Mouse (Mus musculus): ENCODE data around the gene Limk2. TPM values are rescaled to one million over a fixed set of nuclear protein-coding genes. Genes with fewer than 3 reads are reported as not detected.

Limk2 gene
- polyA plus RNA-seq, 1 experiment from 2014 or later = 45.5 TPM

DNA sequence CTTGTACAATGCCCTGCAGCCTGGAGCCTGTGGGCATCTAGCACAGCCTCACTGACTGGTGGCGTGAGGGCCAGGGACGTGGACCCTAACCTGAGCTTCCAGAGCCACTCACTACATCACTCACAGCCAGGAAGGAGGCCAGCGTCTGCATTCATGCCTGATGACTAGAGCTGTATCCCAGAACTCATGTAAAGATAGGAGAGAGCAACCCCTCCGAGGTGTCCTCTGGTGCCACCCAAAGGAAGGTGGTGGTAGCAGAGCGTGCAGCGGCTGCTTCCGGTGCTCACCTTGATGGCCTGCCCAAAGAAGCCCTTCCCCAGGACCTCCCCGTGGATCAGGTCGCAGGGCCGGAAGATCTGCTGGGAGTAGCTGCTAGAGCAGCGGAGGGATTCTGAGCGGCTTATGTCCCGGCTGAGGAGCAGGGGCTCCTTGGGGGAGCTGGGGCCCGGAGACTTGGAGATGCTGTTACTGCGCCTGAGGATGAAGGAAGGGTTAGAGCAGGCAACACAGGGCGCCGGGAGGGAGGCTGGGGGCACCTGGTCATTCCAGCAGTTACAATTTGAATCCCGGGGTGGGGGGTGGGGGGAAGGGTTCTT lies 55.9 kb downstream of the Limk2 start:
- DNase-seq (ENCODE audit: low spot score) (no peak), ATAC-seq (ENCODE audit: insufficient number of reproducible peaks, low FRiP score, low TSS enrichment, low read depth) (no peak)
- Histone ChIP-seq H3K27me3 (ENCODE audit: control insufficient read depth, insufficient read depth, low read length) (no peaks in the 10 kb centered on the region), H3K27ac (replicated peaks; ENCODE audit: low read depth, low read length) (no peak overlapping the region), H3K36me3 (ENCODE audit: control insufficient read depth, insufficient read depth, low read length) (peaks cover 19% of the 10 kb centered on the region), H3K4me3 (ENCODE audit: low read depth, low read length) (no peak overlapping the region), H3K9ac (ENCODE audit: low read length) (no peak overlapping the region), H3K4me2 (ENCODE audit: low read depth, severe bottlenecking) (no peak overlapping the region), H3K4me1 (ENCODE audit: control insufficient read depth, insufficient read depth, low read length) (peaks cover 9% of the 10 kb centered on the region), H3K9me3 (ENCODE audit: control insufficient read depth, low read length) (no peaks in the 10 kb centered on the region)
- 53% methylated on average over 18 of the region's 18 CpGs for WGBS

DNA sequence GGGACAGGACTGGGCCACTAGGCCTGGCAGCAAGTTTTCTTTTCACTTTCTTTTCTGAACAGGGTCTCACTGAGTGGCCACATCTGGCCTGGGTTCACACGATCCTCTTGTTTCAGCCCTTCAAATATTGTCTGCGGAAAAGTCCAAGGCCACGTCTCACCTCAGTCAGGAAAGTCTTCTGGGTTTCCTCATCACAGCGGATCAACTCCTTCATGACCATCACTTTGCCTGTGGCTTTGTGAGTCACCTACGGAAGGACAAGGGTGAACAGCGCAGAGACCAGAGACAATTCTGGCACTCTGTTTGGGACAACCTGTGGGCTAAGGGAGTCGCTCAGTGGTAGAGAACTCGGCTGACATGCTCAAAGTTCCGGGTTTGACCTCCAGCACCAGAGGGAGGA lies 56.9 kb downstream of the Limk2 start:
- H3K4me2 ChIP-seq (ENCODE audit: low read depth, severe bottlenecking) = no peak overlapping the region
- H3K36me3 ChIP-seq (ENCODE audit: control insufficient read depth, insufficient read depth, low read length) = peaks cover 19% of the 10 kb centered on the region
- H3K9me3 ChIP-seq (ENCODE audit: control insufficient read depth, low read length) = no peaks in the 10 kb centered on the region
- ATAC-seq (ENCODE audit: insufficient number of reproducible peaks, low FRiP score, low TSS enrichment, low read depth) (no peak), DNase-seq (ENCODE audit: low spot score) (no peak)
- H3K27me3 ChIP-seq (ENCODE audit: control insufficient read depth, insufficient read depth, low read length) = no peaks in the 10 kb centered on the region
- 91% methylated on average over 9 of the region's 9 CpGs for WGBS
- peaks cover 9% of the 10 kb centered on the region for H3K4me1 ChIP-seq (ENCODE audit: control insufficient read depth, insufficient read depth, low read length)
- no peak overlapping the region for H3K27ac ChIP-seq (replicated peaks; ENCODE audit: low read depth, low read length)
- no peak overlapping the region for H3K9ac ChIP-seq (ENCODE audit: low read length)
- H3K4me3 ChIP-seq (ENCODE audit: low read depth, low read length) = no peak overlapping the region

DNA sequence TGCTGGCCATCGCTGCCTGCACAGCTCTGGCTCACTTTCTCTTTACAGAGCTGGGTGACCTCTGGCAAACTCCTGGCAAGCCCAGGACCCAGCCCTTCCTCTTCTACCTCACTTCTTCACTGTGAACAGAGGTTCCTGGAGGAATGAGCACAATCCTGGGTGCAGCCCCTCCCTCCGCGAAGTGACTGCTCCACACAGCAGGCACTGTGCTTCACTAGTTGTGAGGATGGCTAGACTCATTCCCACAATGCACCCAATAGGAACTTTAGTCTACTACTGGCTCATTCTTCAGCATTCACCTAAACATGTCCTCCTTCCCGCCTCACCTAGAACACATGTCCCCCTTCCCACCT lies 59.7 kb downstream of the Limk2 start:
- WGBS = 86% methylated on average over 4 of the region's 4 CpGs
- Histone ChIP-seq H3K9ac (ENCODE audit: low read length) (no peak overlapping the region), H3K36me3 (ENCODE audit: control insufficient read depth, insufficient read depth, low read length) (peaks cover 15% of the 10 kb centered on the region; the same call in 1 of the 2 replicates), H3K27me3 (ENCODE audit: control insufficient read depth, insufficient read depth, low read length) (no peaks in the 10 kb centered on the region), H3K4me3 (ENCODE audit: low read depth, low read length) (no peak overlapping the region), H3K4me1 (ENCODE audit: control insufficient read depth, insufficient read depth, low read length) (peaks cover 9% of the 10 kb centered on the region), H3K9me3 (ENCODE audit: control insufficient read depth, low read length) (no peaks in the 10 kb centered on the region), H3K27ac (replicated peaks; ENCODE audit: low read depth, low read length) (no peak overlapping the region), H3K4me2 (ENCODE audit: low read depth, severe bottlenecking) (no peak overlapping the region)
- ATAC-seq (ENCODE audit: insufficient number of reproducible peaks, low FRiP score, low TSS enrichment, low read depth) (no peak), DNase-seq (ENCODE audit: low spot score) (no peak)

- 31% methylated on average over 6 of the region's 6 CpGs for WGBS
- peak; percentile 67 for DNase-seq (ENCODE audit: low spot score)
Measured at GRCm38 (mm10) chr11:3348576-3349342, 60.2 kb downstream of the Limk2 start.

DNA sequence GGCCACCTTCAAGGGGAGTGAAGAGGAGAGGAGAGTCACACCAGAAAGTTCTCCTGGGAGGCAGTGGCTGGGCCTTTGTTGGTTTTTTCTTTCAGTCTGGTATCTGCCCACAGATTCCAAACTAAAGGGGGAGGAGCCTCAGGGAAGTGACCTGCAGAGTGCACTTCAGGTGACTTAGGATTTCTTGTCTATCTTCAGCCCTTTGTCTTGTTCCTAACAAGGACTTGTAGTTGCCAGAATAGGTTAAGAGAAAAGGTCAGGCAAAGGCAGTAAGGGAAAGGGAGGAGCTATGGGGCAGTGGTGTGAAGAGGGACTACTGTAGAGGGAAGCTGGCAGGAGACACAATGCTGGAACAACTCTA lies 61.2 kb downstream of the Limk2 start:
- H3K4me1 ChIP-seq (ENCODE audit: control insufficient read depth, insufficient read depth, low read length) = peaks cover 9% of the 10 kb centered on the region
- ATAC-seq (ENCODE audit: insufficient number of reproducible peaks, low FRiP score, low TSS enrichment, low read depth) = 0 out of 2 replicates have a peak, but pooled peaks have one; percentile 6
- H3K9me3 ChIP-seq (ENCODE audit: control insufficient read depth, low read length) = no peaks in the 10 kb centered on the region
- no peak overlapping the region for H3K4me2 ChIP-seq (ENCODE audit: low read depth, severe bottlenecking)
- no peak overlapping the region for H3K4me3 ChIP-seq (ENCODE audit: low read depth, low read length)
- peaks cover 18% of the 10 kb centered on the region; the same call in 1 of the 2 replicates for H3K36me3 ChIP-seq (ENCODE audit: control insufficient read depth, insufficient read depth, low read length)
- H3K27me3 ChIP-seq (ENCODE audit: control insufficient read depth, insufficient read depth, low read length) = no peaks in the 10 kb centered on the region
- DNase-seq (ENCODE audit: low spot score) = no peak
- H3K27ac ChIP-seq (replicated peaks; ENCODE audit: low read depth, low read length) = no peak overlapping the region; the same call in 1 of the 2 replicates
- no peak overlapping the region for H3K9ac ChIP-seq (ENCODE audit: low read length)

More at GRCm38 (mm10) chr11:3348576-3349342, 60.2 kb downstream of the Limk2 start:
- H3K4me3 ChIP-seq (ENCODE audit: low read depth, low read length) = no peak overlapping the region
- H3K9ac ChIP-seq (ENCODE audit: low read length) = peak overlapping the region; percentile 12; the same call in 1 of the 2 replicates
- no peak overlapping the region for H3K27ac ChIP-seq (replicated peaks; ENCODE audit: low read depth, low read length)
- peaks cover 9% of the 10 kb centered on the region for H3K4me1 ChIP-seq (ENCODE audit: control insufficient read depth, insufficient read depth, low read length)
- H3K27me3 ChIP-seq (ENCODE audit: control insufficient read depth, insufficient read depth, low read length) = no peaks in the 10 kb centered on the region
- no peak for ATAC-seq (ENCODE audit: insufficient number of reproducible peaks, low FRiP score, low TSS enrichment, low read depth)
- H3K4me2 ChIP-seq (ENCODE audit: low read depth, severe bottlenecking) = no peak overlapping the region
- H3K9me3 ChIP-seq (ENCODE audit: control insufficient read depth, low read length) = no peaks in the 10 kb centered on the region
- H3K36me3 ChIP-seq (ENCODE audit: control insufficient read depth, insufficient read depth, low read length) = peaks cover 18% of the 10 kb centered on the region; the same call in 1 of the 2 replicates

GRCm38 (mm10) chr11:3347091-3347834 lies 61.7 kb downstream of the Limk2 start:
- peak; percentile 93 for DNase-seq (ENCODE audit: low spot score)
- ATAC-seq (ENCODE audit: insufficient number of reproducible peaks, low FRiP score, low TSS enrichment, low read depth) = 0 out of 2 replicates have a peak, but pooled peaks have one; percentile 44
- Histone ChIP-seq H3K9ac (ENCODE audit: low read length) (no peak overlapping the region), H3K4me1 (ENCODE audit: control insufficient read depth, insufficient read depth, low read length) (peaks cover 9% of the 10 kb centered on the region), H3K9me3 (ENCODE audit: control insufficient read depth, low read length) (no peaks in the 10 kb centered on the region), H3K4me3 (ENCODE audit: low read depth, low read length) (no peak overlapping the region), H3K4me2 (ENCODE audit: low read depth, severe bottlenecking) (no peak overlapping the region), H3K36me3 (ENCODE audit: control insufficient read depth, insufficient read depth, low read length) (peaks cover 18% of the 10 kb centered on the region; the same call in 1 of the 2 replicates), H3K27me3 (ENCODE audit: control insufficient read depth, insufficient read depth, low read length) (no peaks in the 10 kb centered on the region), H3K27ac (replicated peaks; ENCODE audit: low read depth, low read length) (no peak overlapping the region)
- WGBS = 57% methylated on average over 12 of the region's 12 CpGs

- Histone ChIP-seq H3K9me3 (ENCODE audit: control insufficient read depth, low read length) (no peaks in the 10 kb centered on the region), H3K27me3 (ENCODE audit: control insufficient read depth, insufficient read depth, low read length) (no peaks in the 10 kb centered on the region), H3K4me2 (ENCODE audit: low read depth, severe bottlenecking) (no peak overlapping the region), H3K36me3 (ENCODE audit: control insufficient read depth, insufficient read depth, low read length) (peaks cover 15% of the 10 kb centered on the region; the same call in 1 of the 2 replicates), H3K4me3 (ENCODE audit: low read depth, low read length) (no peak overlapping the region), H3K9ac (ENCODE audit: low read length) (no peak overlapping the region), H3K27ac (replicated peaks; ENCODE audit: low read depth, low read length) (no peak overlapping the region), H3K4me1 (ENCODE audit: control insufficient read depth, insufficient read depth, low read length) (peaks cover 9% of the 10 kb centered on the region)
- no peak for DNase-seq (ENCODE audit: low spot score)
- no peak for ATAC-seq (ENCODE audit: insufficient number of reproducible peaks, low FRiP score, low TSS enrichment, low read depth)
- 91% methylated on average over 7 of the region's 7 CpGs for WGBS
Measured at GRCm38 (mm10) chr11:3346351-3346750, 62.6 kb downstream of the Limk2 start.

DNA sequence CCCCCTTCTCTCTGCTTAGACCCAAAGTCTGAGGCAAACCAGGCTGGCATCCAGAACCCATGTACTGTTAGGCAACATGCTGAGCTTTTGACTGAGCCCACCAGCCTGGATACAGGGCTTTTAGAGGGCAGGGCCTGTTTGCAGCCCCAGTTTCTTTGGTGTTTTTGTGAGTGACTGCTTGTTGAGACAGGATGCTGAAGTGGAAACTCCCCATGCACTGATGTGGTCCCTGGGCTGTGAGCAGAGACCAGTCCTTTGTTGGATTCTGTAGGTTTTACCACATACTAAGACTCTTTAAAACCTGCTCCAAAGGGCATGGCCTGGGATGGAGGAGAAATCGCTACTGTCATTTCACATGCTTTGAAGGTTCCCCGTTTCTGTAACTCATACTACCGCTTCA lies 64.1 kb downstream of the Limk2 start:
- Histone ChIP-seq H3K27ac (replicated peaks; ENCODE audit: low read depth, low read length) (no peak overlapping the region), H3K36me3 (ENCODE audit: control insufficient read depth, insufficient read depth, low read length) (peaks cover 7% of the 10 kb centered on the region; the same call in 1 of the 2 replicates), H3K4me2 (ENCODE audit: low read depth, severe bottlenecking) (no peak overlapping the region), H3K4me1 (ENCODE audit: control insufficient read depth, insufficient read depth, low read length) (peaks cover 9% of the 10 kb centered on the region), H3K9ac (ENCODE audit: low read length) (no peak overlapping the region), H3K9me3 (ENCODE audit: control insufficient read depth, low read length) (no peaks in the 10 kb centered on the region), H3K27me3 (ENCODE audit: control insufficient read depth, insufficient read depth, low read length) (no peaks in the 10 kb centered on the region), H3K4me3 (ENCODE audit: low read depth, low read length) (no peak overlapping the region)
- DNase-seq (ENCODE audit: low spot score) (no peak), ATAC-seq (ENCODE audit: insufficient number of reproducible peaks, low FRiP score, low TSS enrichment, low read depth) (no peak)
- WGBS = 87% methylated on average over 3 of the region's 3 CpGs

Measured in limb, embryonic 11.5 days (tissue).